Mouse (Mus musculus): ENCODE results near the gene Mlycd. TPM values are rescaled to one million over a fixed set of nuclear protein-coding genes. Genes with fewer than 3 reads are reported as not detected.
"Not testable (repeated sequence)": the region's sequence is repeated elsewhere in the genome, so short reads cannot be mapped to it uniquely, and the experiment has no call there.

The Mlycd gene
- polyA plus RNA-seq, 1 experiment, result 23.1 TPM

DNA sequence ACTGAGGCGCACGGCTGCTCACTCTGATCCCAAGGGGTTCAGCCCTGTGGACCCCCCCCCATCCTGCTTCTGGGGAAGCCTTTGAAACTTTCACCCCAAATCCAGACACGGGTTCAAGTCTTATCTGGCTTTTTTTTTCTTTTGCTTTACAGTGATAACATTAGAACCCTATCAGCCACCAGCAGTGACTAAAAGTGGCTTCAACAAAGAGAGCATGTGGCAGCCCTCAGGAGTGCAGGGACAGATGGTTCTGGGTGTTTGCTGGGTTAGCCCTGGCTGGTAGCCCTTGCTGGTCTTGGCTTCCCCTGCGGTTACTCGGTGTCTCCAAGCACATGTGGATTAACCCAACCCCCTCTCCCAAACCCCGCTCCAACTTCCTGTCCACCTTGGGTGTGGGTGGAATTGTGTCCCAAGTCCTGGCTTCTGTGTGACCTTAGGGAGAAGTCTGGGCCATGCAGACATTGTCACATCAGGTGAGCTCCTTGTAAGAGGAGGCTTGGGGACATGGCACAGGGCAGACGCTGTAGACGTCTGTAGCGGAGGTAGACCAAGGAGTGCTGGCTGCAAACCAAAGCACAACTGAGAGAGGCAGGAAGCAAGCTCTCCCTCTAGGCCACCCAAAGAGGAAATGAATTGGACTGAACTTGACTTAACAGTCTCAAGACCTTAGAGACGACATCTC lies 41.6 kb upstream of the Mlycd start:
- no peaks in the 10 kb centered on the region for H3K79me2 ChIP-seq (ENCODE audit: control insufficient read depth, insufficient read depth)
- H3K4me2 ChIP-seq (ENCODE audit: low read depth), result no peak overlapping the region
- no peaks in the 10 kb centered on the region for H3K27me3 ChIP-seq (ENCODE audit: control insufficient read depth, insufficient read depth, insufficient read length)
- TF ChIP-seq MYOD1 (IDR thresholded peaks at IDR 0.05; ENCODE audit: control insufficient read depth in 1 of 3, insufficient read length in 2 of 3, low read depth in 2 of 3) (peak in 1 of 3 experiments; percentile 30), E2F4 (IDR thresholded peaks at IDR 0.05; ENCODE audit: insufficient read depth) (no peak), MAX (IDR thresholded peaks at IDR 0.05; ENCODE audit: low read depth) (no peak)
- H3K4me3 ChIP-seq, result no peak overlapping the region
- no peak overlapping the region for H3ac ChIP-seq (ENCODE audit: control insufficient read depth, insufficient read length)
- peaks cover 8% of the 10 kb centered on the region for H3K36me3 ChIP-seq (ENCODE audit: control insufficient read depth, insufficient read depth)

DNA sequence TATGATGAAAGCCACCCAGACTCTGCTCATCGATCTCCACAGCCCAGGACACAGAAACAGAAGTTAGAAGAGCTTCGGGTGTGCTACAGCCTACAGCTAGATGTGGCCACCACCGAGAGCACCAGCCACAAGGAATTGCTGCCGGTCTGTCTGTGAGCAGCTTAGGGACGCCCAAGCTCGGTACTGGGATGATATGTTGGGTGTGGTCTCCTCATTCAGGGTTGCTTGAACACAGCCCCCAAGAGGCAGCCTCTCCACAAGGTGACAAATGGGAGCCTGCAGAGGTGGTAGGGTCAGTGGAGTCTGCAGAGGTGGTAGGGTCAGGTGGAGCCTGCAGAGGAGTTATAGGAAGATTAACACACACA lies 41.0 kb upstream of the Mlycd start:
- Histone ChIP-seq H3K27me3 (ENCODE audit: control insufficient read depth, insufficient read depth, insufficient read length) (no peaks in the 10 kb centered on the region), H3K36me3 (ENCODE audit: control insufficient read depth, insufficient read depth) (peaks cover 4% of the 10 kb centered on the region), H3K79me2 (ENCODE audit: control insufficient read depth, insufficient read depth) (no peaks in the 10 kb centered on the region), H3K4me3 (no peak overlapping the region), H3ac (ENCODE audit: control insufficient read depth, insufficient read length) (no peak overlapping the region), H3K4me2 (ENCODE audit: low read depth) (no peak overlapping the region)
- TF ChIP-seq MYOD1 (IDR thresholded peaks at IDR 0.05; ENCODE audit: control insufficient read depth in 1 of 3, insufficient read length in 2 of 3, low read depth in 2 of 3) (no peak), POLR2AphosphoS2 (IDR thresholded peaks at IDR 0.05; ENCODE audit: insufficient read length, low read depth) (no peak), TCF12 (IDR thresholded peaks at IDR 0.05; ENCODE audit: insufficient read depth, poor library complexity, severe bottlenecking) (no peak), SRF (IDR thresholded peaks at IDR 0.05; ENCODE audit: control insufficient read depth, insufficient read length, low read depth) (no peak), POLR2A (IDR thresholded peaks at IDR 0.05; ENCODE audit: insufficient read length, low read depth) (no peak), REST (IDR thresholded peaks at IDR 0.05; ENCODE audit: insufficient read depth, insufficient read length) (no peak)

DNA sequence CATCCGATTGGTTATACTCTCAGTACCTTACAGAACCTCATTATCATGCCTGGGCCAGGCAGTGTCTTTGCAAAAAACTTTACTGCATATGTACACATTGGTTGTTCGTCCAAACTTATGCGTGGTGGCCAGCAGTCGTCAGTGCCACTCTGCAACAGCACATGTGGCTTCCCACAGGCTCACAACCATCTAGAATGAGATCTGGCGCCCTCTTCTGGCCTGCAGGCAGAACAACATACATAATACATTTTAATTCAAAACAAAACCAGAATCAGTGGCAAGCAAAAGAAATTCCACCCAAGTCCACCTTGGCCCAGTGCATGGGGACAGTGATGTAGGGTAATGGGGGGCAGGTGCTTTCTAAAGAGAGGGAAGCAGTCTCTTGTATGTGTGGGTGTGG lies 38.0 kb upstream of the Mlycd start:
- H3ac ChIP-seq (ENCODE audit: control insufficient read depth, insufficient read length); H3K27me3 ChIP-seq (ENCODE audit: control insufficient read depth, insufficient read depth, insufficient read length); H3K4me3 ChIP-seq; H3K36me3 ChIP-seq (ENCODE audit: control insufficient read depth, insufficient read depth); H3K4me2 ChIP-seq (ENCODE audit: low read depth); H3K79me2 ChIP-seq (ENCODE audit: control insufficient read depth, insufficient read depth): not testable (repeated sequence)

DNA sequence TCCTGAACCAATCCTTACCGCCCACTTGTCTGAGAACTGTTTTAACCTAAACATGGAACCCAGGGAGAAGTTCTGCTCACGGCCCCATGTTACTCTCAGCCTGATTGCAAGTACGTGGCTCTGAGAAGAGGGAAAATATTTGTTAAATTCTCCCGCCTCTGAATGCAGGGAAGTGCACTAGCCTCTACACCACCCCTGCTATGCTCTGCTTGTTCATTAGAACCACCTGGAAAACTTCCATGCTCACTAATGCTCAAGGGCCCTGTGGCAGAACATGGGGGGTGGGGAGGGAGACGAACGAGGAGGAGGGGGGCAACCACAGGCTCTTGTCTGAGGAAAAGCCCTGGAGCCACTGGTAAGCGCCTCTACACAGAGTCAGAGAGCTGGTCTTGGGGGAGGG lies 36.5 kb upstream of the Mlycd start:
- peaks cover 17% of the 10 kb centered on the region for H3K27me3 ChIP-seq (ENCODE audit: control insufficient read depth, insufficient read depth, insufficient read length)
- no peak overlapping the region for H3K4me2 ChIP-seq (ENCODE audit: low read depth)
- TF ChIP-seq MYOD1 (IDR thresholded peaks at IDR 0.05; ENCODE audit: control insufficient read depth in 1 of 3, insufficient read length in 2 of 3, low read depth in 2 of 3) (no peak), REST (IDR thresholded peaks at IDR 0.05; ENCODE audit: insufficient read depth, insufficient read length) (no peak), POLR2A (IDR thresholded peaks at IDR 0.05; ENCODE audit: insufficient read length, low read depth) (no peak), CEBPB (IDR thresholded peaks at IDR 0.05; ENCODE audit: insufficient read depth, poor library complexity, severe bottlenecking) (no peak)
- H3K36me3 ChIP-seq (ENCODE audit: control insufficient read depth, insufficient read depth), result no peaks in the 10 kb centered on the region
- no peak overlapping the region for H3ac ChIP-seq (ENCODE audit: control insufficient read depth, insufficient read length)
- no peaks in the 10 kb centered on the region for H3K79me2 ChIP-seq (ENCODE audit: control insufficient read depth, insufficient read depth)
- no peak overlapping the region for H3K4me3 ChIP-seq

DNA sequence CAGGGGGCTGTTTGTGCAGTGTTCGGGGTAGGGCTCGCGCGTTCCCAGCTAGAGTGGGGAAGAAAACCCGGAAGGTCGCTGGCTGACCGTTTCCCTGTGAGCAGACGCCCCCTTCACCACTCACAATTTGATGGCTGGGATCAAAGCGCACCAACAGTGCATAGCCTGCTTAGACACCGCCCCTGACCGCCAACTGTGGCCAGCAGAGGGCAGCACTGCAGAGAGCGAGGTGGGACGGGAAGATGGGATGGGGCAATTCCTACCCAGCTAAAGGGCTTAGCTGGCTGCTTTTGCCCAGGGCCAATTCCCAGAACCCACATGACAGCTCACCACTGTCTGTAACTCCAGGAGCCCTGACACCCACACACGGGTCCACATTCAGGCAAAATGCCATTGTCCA lies 35.8 kb upstream of the Mlycd start:
- TF ChIP-seq POLR2A (IDR thresholded peaks at IDR 0.05; ENCODE audit: insufficient read length, low read depth) (no peak), E2F4 (IDR thresholded peaks at IDR 0.05; ENCODE audit: insufficient read depth) (no peak), SRF (IDR thresholded peaks at IDR 0.05; ENCODE audit: control insufficient read depth, insufficient read length, low read depth) (no peak), MAX (IDR thresholded peaks at IDR 0.05; ENCODE audit: low read depth) (no peak), CEBPB (IDR thresholded peaks at IDR 0.05; ENCODE audit: insufficient read depth, poor library complexity, severe bottlenecking) (no peak), MYOD1 (IDR thresholded peaks at IDR 0.05; ENCODE audit: control insufficient read depth in 1 of 3, insufficient read length in 2 of 3, low read depth in 2 of 3) (no peak), TCF3 (IDR thresholded peaks at IDR 0.05; ENCODE audit: insufficient read length, low read depth) (no peak), POLR2AphosphoS2 (IDR thresholded peaks at IDR 0.05; ENCODE audit: insufficient read length, low read depth) (no peak), TCF12 (IDR thresholded peaks at IDR 0.05; ENCODE audit: insufficient read depth, poor library complexity, severe bottlenecking) (no peak), MYOG (IDR thresholded peaks at IDR 0.05; ENCODE audit: control insufficient read depth in 1 of 3, insufficient read depth in 1 of 3, insufficient read length in 2 of 3, low read depth in 2 of 3) (no peak), REST (IDR thresholded peaks at IDR 0.05; ENCODE audit: insufficient read depth, insufficient read length) (no peak), USF1 (IDR thresholded peaks at IDR 0.05; ENCODE audit: low read depth) (no peak)
- H3K4me2 ChIP-seq (ENCODE audit: low read depth), result no peak overlapping the region
- H3K79me2 ChIP-seq (ENCODE audit: control insufficient read depth, insufficient read depth), result no peaks in the 10 kb centered on the region
- no peak overlapping the region for H3K4me3 ChIP-seq
- H3K36me3 ChIP-seq (ENCODE audit: control insufficient read depth, insufficient read depth), result no peaks in the 10 kb centered on the region
- H3ac ChIP-seq (ENCODE audit: control insufficient read depth, insufficient read length), result no peak overlapping the region
- peaks cover 19% of the 10 kb centered on the region for H3K27me3 ChIP-seq (ENCODE audit: control insufficient read depth, insufficient read depth, insufficient read length)

Measured in myocyte (in vitro differentiated cells).